Mouse (Mus musculus): ENCODE results near the gene Lrrc8c.
A peak's percentile ranks its signal among the peaks of the same experiment; 100 is the strongest.

The Lrrc8c gene

DNA sequence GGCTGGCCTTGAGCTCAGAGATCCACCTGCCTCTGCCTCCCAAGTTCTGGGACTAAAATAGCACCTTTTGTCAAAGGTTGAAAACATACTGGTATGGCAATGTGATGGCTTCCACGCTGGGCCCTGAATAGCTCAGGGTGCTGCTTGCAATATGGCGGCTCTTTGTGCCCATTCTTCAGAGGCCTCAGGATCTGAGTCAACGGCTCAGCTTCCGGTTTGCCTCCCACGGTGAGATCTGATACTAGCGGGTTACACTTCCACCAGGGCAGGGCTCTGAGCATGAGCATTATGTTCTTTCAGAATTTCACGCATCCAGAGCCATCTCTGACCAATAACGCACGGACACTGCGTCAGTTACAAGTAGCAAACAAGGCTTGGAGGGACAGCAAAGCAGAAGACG lies 120.2 kb downstream of the Lrrc8c start:
- peak; percentile 49 for DNase-seq (ENCODE audit: low spot score)

DNA sequence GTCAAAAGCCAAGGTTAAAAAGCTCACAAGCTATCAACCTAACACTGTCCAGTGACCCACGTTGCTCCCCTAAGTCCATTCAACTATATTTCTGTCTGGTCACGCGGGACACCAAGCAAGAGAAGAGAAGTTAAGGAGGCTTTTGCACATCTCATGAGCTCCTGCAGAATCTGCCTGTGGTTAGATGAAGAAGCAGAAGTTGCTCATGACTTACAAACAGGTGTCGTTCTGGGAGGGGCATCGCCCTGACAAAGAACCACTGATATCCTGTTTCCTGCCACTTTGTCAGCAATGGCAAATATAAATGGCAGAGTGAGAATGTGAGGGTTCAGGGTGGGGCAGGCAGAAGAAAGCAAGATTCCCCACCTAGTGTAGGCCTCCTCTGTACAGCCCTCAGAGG lies 123.3 kb downstream of the Lrrc8c start:
- DNase-seq (ENCODE audit: low spot score) = peak; percentile 87

DNA sequence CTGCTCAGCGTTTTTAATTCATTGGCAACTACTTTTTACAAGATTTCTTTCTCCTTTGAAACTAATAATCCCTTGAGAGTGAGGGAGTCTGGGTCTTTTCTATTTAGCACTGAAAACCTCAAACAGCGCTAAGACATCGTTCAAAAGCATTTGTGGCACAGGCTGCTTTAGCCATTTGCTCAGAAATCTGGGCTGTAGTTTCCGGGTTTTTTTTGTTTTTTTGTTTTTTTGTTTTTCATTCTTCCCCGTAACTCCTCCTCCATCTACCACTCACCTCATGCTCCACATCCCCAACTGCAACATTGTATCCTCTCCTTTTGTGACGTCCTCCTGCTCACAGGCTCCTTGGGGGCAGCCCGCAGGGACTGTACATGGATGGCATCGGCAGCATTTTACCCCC lies 124.1 kb downstream of the Lrrc8c start:
- DNase-seq (ENCODE audit: low spot score) = peak; percentile 52

DNA sequence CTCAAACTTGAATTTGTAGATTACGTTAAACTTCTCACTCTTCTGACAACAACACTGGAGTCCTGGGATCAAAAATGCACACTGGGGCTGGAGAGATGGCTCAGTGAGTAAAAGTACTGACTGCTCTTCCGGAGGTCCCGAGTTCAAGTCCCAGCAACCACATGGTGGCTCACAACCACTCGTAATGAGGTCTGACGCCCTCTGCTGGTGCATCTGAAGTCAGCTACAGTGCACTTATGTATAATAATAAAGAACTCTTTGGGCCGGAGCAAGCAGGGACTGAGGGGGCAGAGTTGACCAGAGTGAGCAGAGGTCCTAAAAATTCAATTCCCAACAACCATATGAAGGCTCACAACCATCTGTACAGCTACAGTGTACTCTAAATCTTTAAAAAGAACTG lies 125.0 kb downstream of the Lrrc8c start:
- DNase-seq (ENCODE audit: low spot score) = no peak

DNA sequence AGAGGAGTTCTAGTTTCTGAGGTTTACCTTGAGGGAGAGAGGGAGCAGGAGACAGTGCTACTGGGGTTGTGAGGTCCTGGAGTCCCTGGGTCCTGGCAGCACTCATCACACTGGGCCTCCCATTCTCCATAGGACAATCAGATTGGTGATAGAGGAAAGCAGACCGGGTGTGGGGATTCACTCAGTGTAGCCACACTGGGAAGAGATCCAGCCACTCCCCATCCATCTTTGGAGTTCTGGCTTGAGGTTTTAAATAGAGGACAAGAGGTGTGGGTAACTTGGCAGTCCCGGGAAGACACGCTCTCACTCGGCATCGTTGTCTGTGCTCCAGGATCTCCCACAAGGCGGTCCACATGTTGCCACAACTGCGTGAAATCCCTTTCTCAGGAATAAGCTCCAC lies 127.9 kb downstream of the Lrrc8c start:
- DNase-seq (ENCODE audit: low spot score) = no peak

DNA sequence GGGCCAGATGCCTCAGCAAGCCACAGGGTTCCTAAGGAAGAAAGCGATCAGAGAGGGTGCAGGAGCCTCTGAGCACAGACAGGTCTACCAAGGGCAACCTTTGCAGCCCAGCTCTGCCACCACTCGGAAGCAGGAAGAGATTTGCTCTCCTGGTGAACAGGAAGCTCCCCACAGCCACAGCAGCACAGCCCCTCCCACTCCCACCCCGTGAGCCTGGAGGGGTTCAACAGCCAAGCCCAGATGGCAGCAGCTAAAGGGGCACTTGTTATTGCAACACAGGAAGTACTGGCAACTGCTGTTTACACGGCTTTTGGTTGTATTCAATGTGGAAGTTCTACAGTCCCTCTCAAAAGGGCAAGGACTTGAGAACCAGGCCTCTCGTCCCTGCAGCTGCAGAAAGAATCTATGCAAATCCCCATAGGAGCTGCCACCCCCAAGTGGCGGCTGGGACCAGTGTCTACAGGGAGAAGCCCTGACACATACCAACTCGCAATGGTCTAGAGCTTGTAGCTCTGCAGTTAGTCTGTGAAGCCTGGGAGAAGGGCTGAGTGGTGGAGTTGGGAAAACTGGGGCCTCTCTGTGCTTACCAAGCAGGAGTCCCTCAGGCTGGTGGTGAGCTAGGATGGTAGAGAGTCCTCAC lies 129.6 kb downstream of the Lrrc8c start:
- DNase-seq (ENCODE audit: low spot score) = peak; percentile 90

DNA sequence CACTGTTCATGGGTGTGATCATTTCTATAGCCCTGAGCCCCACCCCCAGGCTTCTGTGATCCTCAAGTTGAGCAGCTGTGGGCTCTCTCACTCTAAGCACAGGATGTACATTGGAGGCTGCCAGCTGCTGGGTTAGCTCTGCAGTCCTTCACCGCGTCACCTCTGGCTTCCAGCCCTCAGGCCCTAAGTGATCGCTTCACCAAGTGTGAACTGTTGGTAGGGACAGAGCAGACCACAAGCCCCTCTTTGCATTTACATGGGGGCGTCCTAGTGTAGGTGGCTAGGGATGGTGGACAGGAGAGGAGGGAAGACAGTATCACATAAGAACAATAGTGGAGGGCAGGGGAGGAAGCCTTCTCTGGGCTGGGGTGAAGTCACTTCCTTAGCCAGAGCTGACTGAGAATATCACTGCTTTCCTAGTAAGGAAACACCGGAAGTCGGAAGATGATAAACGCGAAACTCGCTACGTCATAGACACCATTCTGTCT lies 130.4 kb downstream of the Lrrc8c start:
- peak; percentile 91 for DNase-seq (ENCODE audit: low spot score)

DNA sequence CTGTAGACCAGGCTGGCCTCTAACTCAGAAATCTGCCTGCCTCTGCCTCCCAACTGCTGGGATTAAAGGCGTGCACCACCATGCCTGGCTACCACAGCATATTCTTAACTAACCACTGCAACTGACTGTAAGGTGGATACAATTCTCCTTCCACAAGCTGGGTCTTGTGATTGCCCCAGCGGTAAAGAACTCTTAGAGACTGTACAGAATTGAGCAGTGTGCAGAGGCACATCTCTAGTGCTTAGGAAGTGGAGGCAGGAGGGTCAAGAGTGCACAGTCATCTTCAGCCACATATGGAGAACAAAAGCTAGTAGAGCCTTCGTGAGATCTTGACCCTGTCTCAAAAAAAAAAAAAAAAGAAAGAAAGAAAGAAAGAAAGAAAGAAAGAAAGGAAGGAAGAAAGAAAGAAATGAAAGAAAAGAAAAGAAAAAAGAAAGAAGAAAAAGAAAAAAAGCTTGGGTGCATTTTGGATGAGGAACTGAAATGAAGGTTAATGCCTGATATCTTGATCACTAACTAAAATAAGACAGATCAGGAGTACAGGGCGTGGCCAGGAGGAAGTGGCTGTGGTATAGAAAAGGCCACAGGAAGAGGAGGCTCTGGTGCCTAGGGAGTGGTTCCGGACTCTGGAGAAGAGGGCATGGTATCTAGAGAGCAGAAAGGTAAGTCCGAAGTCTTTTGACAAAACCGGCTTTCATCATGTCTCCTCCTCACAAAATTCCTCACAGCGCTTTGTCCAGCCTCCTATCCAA lies 131.7 kb downstream of the Lrrc8c start:
- peak; percentile 57 for DNase-seq (ENCODE audit: low spot score)

DNA sequence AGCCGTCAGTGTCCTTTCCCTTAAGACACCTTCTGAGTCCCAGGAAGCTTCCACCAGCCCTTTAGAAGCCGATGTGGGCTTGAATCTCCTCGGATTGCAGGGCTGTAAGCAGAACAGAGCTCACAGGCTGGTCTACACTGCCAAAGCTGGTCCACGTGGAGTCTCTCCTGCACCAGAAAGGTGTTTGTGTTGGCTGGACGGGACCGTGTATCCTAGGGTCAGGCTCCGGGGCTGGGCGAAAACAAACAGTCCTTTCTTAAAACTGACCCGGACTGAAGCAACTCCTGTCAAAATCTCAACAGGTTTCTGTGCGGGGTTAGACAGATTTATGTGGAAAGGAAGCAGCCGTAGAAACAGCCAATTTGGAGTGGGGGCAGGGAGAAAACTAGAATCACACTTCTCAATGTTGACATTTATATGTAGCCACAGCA lies 132.4 kb downstream of the Lrrc8c start:
- DNase-seq (ENCODE audit: low spot score) = peak; percentile 57

DNA sequence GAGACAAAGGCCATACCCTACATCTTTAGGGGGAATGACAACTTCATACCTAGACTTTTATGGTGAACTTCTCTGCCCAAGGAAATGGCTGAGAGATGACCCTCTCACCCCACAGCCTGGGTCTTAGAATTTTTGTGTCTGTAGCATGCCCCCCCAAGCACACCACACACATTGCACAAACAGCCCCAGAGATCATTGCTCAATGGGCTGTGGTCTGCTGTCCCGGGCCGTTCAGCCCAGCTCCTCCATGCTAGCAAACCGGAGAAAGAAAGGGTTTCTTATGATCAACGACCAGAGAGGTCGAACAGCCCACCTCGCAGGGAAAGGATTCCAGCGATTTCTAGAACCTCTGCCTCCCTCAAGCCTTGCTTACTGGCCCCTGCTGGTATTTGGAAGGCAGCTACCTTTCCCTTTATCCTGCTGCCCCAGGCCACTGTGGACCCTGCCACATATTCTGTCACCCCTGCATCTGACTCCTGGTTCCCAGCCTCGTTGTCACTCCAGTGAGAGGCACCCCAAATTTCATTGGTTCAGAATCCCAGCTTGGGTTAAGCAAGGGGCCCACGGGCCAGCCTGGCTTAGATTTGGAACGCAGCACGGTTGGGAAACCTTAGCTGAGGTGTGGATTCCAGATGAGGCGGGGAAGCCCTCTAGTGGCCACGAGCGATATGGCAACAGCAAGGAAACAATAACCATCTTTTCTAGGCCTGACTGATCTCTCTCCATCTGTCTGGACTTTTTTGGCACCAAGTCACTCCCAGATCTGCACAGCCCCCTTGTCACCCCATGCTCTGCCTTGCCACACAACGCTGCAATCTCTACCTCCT lies 135.3 kb downstream of the Lrrc8c start:
- DNase-seq (ENCODE audit: low spot score) = peak; percentile 80

DNA sequence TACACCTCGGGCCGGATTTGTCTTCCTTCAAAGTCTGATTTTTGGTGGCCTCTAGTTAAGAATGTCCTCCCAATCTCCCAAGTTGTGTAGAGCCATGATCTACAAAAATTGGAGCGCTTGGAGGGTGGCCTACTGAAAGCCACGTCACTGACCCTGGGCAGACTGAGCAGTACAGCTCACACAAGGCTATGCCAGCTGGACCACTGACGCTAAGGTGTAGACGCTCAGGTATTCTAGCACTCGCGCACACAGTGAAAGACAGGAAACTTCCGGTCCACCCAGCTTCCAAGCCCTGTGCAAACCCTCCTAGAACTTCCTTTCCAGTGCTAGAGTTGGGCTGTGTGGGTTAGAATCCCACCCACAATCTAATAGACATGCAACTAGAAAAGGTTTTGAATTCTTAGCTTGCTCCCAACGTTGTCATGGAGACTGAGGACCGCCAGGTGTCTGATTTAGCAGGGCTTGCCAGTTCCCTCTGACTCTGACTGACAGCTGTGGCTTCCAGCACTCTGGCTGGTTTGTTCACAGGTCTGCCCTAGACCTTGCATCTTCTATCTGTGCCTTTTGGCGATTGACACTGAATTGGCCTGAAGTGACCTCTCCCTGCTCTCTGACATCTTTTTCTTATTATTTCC lies 136.0 kb downstream of the Lrrc8c start:
- DNase-seq (ENCODE audit: low spot score) = no peak

DNA sequence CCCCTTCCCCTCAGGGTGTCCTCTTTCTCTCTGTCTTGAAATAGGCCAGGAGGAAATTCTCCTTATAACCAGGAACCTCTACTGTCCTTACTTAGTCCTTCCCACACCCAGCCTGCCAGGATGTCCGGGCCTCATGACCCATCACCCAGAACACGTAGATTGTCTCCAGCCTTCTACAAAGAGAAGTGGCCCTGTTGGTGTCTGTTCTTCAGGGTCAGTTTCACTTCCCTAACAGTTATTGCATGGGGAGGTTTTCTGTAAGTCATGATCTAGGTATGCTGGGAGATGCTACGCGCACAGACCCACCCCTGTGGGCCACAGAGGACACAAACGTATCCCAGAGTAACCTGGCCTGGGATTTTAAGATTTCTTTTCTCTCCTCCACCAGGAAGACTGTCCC lies 142.7 kb downstream of the Lrrc8c start:
- DNase-seq (ENCODE audit: low spot score) = no peak

Measured in T-cell, adult 2 months (primary cell).